Mouse (Mus musculus): ENCODE data around the gene Lctl. TPM values are rescaled to one million over a fixed set of nuclear protein-coding genes. Genes with fewer than 3 reads are reported as not detected.

Gene Lctl
- polyA plus RNA-seq, 2 experiments: 0.02 TPM; not detected in 1

DNA sequence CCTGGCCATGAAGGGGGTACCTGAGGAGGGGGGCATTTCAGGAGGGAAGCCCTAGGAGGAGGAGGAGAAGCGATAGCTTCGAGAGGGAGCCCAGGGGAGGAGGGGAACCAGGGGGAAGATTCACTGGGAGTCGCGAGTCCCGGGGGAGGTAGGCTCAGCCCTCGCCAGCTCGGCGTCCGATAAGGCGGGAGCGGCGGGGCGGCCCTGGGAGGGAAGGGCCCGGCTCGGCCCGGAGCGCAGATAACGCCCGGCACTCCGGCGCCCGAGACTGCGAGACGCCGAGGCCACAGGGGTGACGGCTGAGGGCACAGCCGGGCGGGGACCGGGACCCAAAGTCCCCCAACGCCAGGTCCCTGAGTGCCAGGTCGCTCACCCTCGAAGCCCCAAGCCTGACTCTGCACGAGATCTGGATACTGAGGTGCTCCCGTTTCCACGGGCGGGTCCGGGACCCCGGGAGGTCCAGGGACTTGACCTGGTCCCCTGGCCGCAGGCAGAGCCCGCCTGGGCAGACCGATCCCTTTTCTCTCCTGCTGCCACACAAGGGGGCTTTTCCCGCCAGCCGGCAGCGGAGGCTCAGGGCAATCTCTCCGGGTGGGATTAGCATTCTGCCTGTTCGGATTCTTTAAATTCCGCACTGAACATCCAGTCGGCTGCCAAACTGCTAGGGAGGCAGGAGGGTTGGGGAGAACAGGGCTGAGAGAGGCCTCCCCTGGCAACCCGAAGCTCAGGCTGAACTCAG is 32.1 kb upstream of the Lctl start:
- H3K36me3 ChIP-seq (replicated peaks; ENCODE audit: control insufficient read depth, insufficient read depth, low read depth): no peaks in the 10 kb centered on the region
- peak; percentile 62 to 66 (median 64) for DNase-seq (ENCODE audit: low read depth in 3 of 3, low spot score in 3 of 3)
- peaks cover 50 to 62% of the 10 kb centered on the region in 2 experiments for H3K4me1 ChIP-seq (replicated peaks; ENCODE audit: control insufficient read depth in 2 of 2, insufficient read depth in 2 of 2, low read length in 1 of 2)
- peak overlapping the region; percentile 80 for H3K27ac ChIP-seq
- ATAC-seq (ENCODE audit: insufficient read depth): peak; percentile 91
- H3K9ac ChIP-seq (replicated peaks): peak overlapping the region; percentile 93
- 10% methylated on average over 48 of the region's 49 CpGs for WGBS (ENCODE audit: insufficient replicate concordance)
- no peaks in the 10 kb centered on the region for H3K9me3 ChIP-seq (ENCODE audit: control insufficient read depth, low read length)
- peak overlapping the region; percentile 77 for H3K4me2 ChIP-seq (ENCODE audit: low read depth)
- H3K27me3 ChIP-seq (ENCODE audit: control insufficient read depth, insufficient read depth, low read length): no peaks in the 10 kb centered on the region
- H3K4me3 ChIP-seq (ENCODE audit: insufficient read depth in 1 of 2, low read depth in 2 of 2, low read length in 2 of 2): peak overlapping the region; percentile 51 to 75
- TF ChIP-seq CTCF (IDR thresholded peaks at IDR 0.05; ENCODE audit: low read depth) (no peak), EP300 (IDR thresholded peaks at IDR 0.05; ENCODE audit: low read depth) (0 out of 2 replicates have a peak, but pooled peaks have one; percentile 49)

DNA sequence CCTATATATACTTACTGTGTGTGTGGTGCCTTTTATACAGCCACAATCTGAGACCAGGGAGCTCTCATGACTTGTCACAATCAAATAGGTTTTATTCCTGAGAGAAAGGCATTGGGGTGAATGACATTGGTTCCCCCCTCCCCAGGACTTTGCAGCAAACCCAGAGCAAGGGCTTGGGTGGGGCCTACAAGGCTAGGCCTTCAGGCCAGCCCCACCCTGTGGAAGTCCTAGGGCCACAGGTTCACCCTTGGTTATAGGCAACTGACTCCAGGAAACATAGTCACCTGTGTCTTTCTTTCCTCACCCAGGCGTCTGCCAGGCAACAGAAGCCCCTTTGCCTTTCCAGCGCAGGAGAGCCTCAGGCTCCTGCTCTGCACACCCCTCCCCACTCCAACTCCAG is 31.0 kb upstream of the Lctl start:
- peaks cover 41 to 51% of the 10 kb centered on the region in 2 experiments for H3K4me1 ChIP-seq (replicated peaks; ENCODE audit: control insufficient read depth in 2 of 2, insufficient read depth in 2 of 2, low read length in 1 of 2)
- no peaks in the 10 kb centered on the region for H3K36me3 ChIP-seq (replicated peaks; ENCODE audit: control insufficient read depth, insufficient read depth, low read depth)
- WGBS (ENCODE audit: insufficient replicate concordance): 54% methylated on average over 2 of the region's 2 CpGs
- peak overlapping the region; percentile 77 for H3K4me2 ChIP-seq (ENCODE audit: low read depth)
- DNase-seq (ENCODE audit: low read depth in 3 of 3, low spot score in 3 of 3) (no peak), ATAC-seq (ENCODE audit: insufficient read depth) (peak; percentile 47; the same call in 1 of the 2 replicates)
- H3K9ac ChIP-seq (replicated peaks): peak overlapping the region; percentile 61
- peak overlapping the region; percentile 29 to 75 for H3K4me3 ChIP-seq (ENCODE audit: insufficient read depth in 1 of 2, low read depth in 2 of 2, low read length in 2 of 2)
- H3K27ac ChIP-seq: peak overlapping the region; percentile 80
- H3K9me3 ChIP-seq (ENCODE audit: control insufficient read depth, low read length): no peaks in the 10 kb centered on the region
- no peaks in the 10 kb centered on the region for H3K27me3 ChIP-seq (ENCODE audit: control insufficient read depth, insufficient read depth, low read length)
- no peak for TF ChIP-seq EP300 (IDR thresholded peaks at IDR 0.05; ENCODE audit: low read depth)
- TF ChIP-seq CTCF (IDR thresholded peaks at IDR 0.05; ENCODE audit: low read depth): peak; percentile 36

- Histone ChIP-seq H3K36me3 (replicated peaks; ENCODE audit: control insufficient read depth, insufficient read depth, low read depth) (no peaks in the 10 kb centered on the region), H3K9ac (replicated peaks) (peak overlapping the region; percentile 10; the same call in 1 of the 2 replicates), H3K4me3 (ENCODE audit: insufficient read depth in 1 of 2, low read depth in 2 of 2, low read length in 2 of 2) (no peak overlapping the region; a peak in 1 of 4 replicates), H3K4me2 (ENCODE audit: low read depth) (peak overlapping the region; percentile 77), H3K4me1 (replicated peaks; ENCODE audit: control insufficient read depth in 2 of 2, insufficient read depth in 2 of 2, low read length in 1 of 2) (peaks cover 39 to 46% of the 10 kb centered on the region in 2 experiments), H3K27me3 (ENCODE audit: control insufficient read depth, insufficient read depth, low read length) (no peaks in the 10 kb centered on the region), H3K9me3 (ENCODE audit: control insufficient read depth, low read length) (no peaks in the 10 kb centered on the region), H3K27ac (peak overlapping the region; percentile 80)
- DNase-seq (ENCODE audit: low read depth in 3 of 3, low spot score in 3 of 3): no peak
- no peak for ATAC-seq (ENCODE audit: insufficient read depth)
- TF ChIP-seq CTCF (IDR thresholded peaks at IDR 0.05; ENCODE audit: low read depth) (no peak), EP300 (IDR thresholded peaks at IDR 0.05; ENCODE audit: low read depth) (no peak)
- WGBS (ENCODE audit: insufficient replicate concordance): 82% methylated on average over 6 of the region's 6 CpGs
Observed at GRCm38 (mm10) chr9:64086543-64086942, 30.4 kb upstream of the Lctl start.

GRCm38 (mm10) chr9:64087461-64088235 is 29.3 kb upstream of the Lctl start:
- H3K36me3 ChIP-seq (replicated peaks; ENCODE audit: control insufficient read depth, insufficient read depth, low read depth): no peaks in the 10 kb centered on the region
- peaks cover 39 to 46% of the 10 kb centered on the region in 2 experiments for H3K4me1 ChIP-seq (replicated peaks; ENCODE audit: control insufficient read depth in 2 of 2, insufficient read depth in 2 of 2, low read length in 1 of 2)

GRCm38 (mm10) chr9:64088346-64088745 is 28.6 kb upstream of the Lctl start:
- TF ChIP-seq CTCF (IDR thresholded peaks at IDR 0.05; ENCODE audit: low read depth) (no peak), EP300 (IDR thresholded peaks at IDR 0.05; ENCODE audit: low read depth) (no peak)

More at GRCm38 (mm10) chr9:64087461-64088235, 29.3 kb upstream of the Lctl start:
- no peaks in the 10 kb centered on the region for H3K9me3 ChIP-seq (ENCODE audit: control insufficient read depth, low read length)
- no peak overlapping the region for H3K4me3 ChIP-seq (ENCODE audit: insufficient read depth in 1 of 2, low read depth in 2 of 2, low read length in 2 of 2)
- TF ChIP-seq EP300 (IDR thresholded peaks at IDR 0.05; ENCODE audit: low read depth): no peak; the same call in 1 of the 2 replicates
- peak; percentile 99 for TF ChIP-seq CTCF (IDR thresholded peaks at IDR 0.05; ENCODE audit: low read depth)
- WGBS (ENCODE audit: insufficient replicate concordance): 48% methylated on average over 5 of the region's 5 CpGs
- H3K9ac ChIP-seq (replicated peaks): no peak overlapping the region
- H3K27me3 ChIP-seq (ENCODE audit: control insufficient read depth, insufficient read depth, low read length): no peaks in the 10 kb centered on the region
- peak overlapping the region; percentile 15; the same call in 1 of the 2 replicates for H3K27ac ChIP-seq
- H3K4me2 ChIP-seq (ENCODE audit: low read depth): no peak overlapping the region
- ATAC-seq (ENCODE audit: insufficient read depth) (peak; percentile 24; the same call in 1 of the 2 replicates), DNase-seq (ENCODE audit: low read depth in 3 of 3, low spot score in 3 of 3) (peak; percentile 61 to 72 (median 62))

More at GRCm38 (mm10) chr9:64088346-64088745, 28.6 kb upstream of the Lctl start:
- Histone ChIP-seq H3K27ac (no peak overlapping the region), H3K4me3 (ENCODE audit: insufficient read depth in 1 of 2, low read depth in 2 of 2, low read length in 2 of 2) (no peak overlapping the region), H3K9ac (replicated peaks) (no peak overlapping the region), H3K27me3 (ENCODE audit: control insufficient read depth, insufficient read depth, low read length) (no peaks in the 10 kb centered on the region), H3K4me1 (replicated peaks; ENCODE audit: control insufficient read depth in 2 of 2, insufficient read depth in 2 of 2, low read length in 1 of 2) (peaks cover 35 to 41% of the 10 kb centered on the region in 2 experiments), H3K36me3 (replicated peaks; ENCODE audit: control insufficient read depth, insufficient read depth, low read depth) (no peaks in the 10 kb centered on the region), H3K4me2 (ENCODE audit: low read depth) (no peak overlapping the region), H3K9me3 (ENCODE audit: control insufficient read depth, low read length) (no peaks in the 10 kb centered on the region)
- ATAC-seq (ENCODE audit: insufficient read depth) (no peak), DNase-seq (ENCODE audit: low read depth in 3 of 3, low spot score in 3 of 3) (no peak)
- 78% methylated on average over 7 of the region's 7 CpGs for WGBS (ENCODE audit: insufficient replicate concordance)

Data from liver, embryonic 14.5 days (tissue).